ENCODE assay signal across 26 mouse cellular contexts in the genomic region with DNA sequence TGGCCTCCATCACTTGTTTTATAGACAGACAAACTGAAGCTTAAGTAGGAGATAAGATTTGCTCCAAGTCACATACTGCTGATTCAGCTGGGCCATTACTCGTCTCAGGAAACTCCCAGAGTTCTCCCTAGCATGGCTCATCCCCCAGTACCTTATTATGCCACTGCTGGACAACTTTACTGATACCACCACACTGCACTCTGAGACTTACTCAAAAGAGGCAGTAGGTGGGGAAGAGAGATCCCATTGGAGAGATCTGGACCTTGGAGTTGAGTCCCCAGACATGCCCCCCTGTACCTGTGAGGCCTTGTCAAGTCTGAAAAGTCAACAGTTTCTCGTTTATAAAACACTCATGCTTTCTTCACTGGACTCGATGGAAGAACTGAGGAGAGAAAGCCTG.
"Had no signal": no experiment of that assay in that cellular context is flagged by ENCODE, and none has a peak within 500 bp of the region (broad histone marks: within the 10 kb centered on the region; RNA-seq: fewer than 3 reads in every experiment).

No protein-coding gene starts in this region.

- H3K27ac ChIP-seq: gastrocnemius, adult 2 months; heart, adult 2 months; heart, embryonic 13.5 days; heart, embryonic 15.5 days; hindbrain, embryonic 10.5 days; hindbrain, embryonic 12.5 days; hindbrain, embryonic 14.5 days; layer of hippocampus, adult 2 months; left cerebral cortex, adult 2 months; limb, embryonic 13.5 days; limb, embryonic 15.5 days; liver, embryonic 12.5 days; liver, embryonic 14.5 days had no signal

- ATAC-seq: hindbrain, embryonic 16.5 days; inflammation-experienced regulatory T-cells, adult 6 months; liver, embryonic 12.5 days had no signal

- H3K9me3 ChIP-seq: heart, embryonic 15.5 days; hindbrain, embryonic 12.5 days; limb, embryonic 13.5 days; limb, embryonic 15.5 days; liver, embryonic 12.5 days had no signal

- H3K4me3 ChIP-seq: gastrocnemius, adult 2 months; heart, adult 2 months; heart, embryonic 13.5 days; heart, embryonic 15.5 days; hindbrain, embryonic 10.5 days; hindbrain, embryonic 12.5 days; layer of hippocampus, adult 2 months; left cerebral cortex, adult 2 months; limb, embryonic 13.5 days; limb, embryonic 15.5 days; liver, embryonic 12.5 days had no signal

- H3K27me3 ChIP-seq: heart, embryonic 13.5 days; heart, embryonic 15.5 days; hindbrain, embryonic 12.5 days; limb, embryonic 13.5 days; limb, embryonic 15.5 days; liver, embryonic 12.5 days had no signal

- H3K4me2 ChIP-seq: heart, embryonic 11.5 days; heart, embryonic 13.5 days; heart, embryonic 15.5 days; hindbrain, embryonic 12.5 days; hindbrain, embryonic 14.5 days; limb, embryonic 13.5 days; limb, embryonic 15.5 days; liver, embryonic 12.5 days had no signal

- DNase-seq: gastrocnemius, adult 2 months; gastrocnemius, postnatal 10 days; gastrocnemius, postnatal 25 days; heart, adult 2 months; heart, postnatal 4 days; kidney, adult 11 months; kidney, adult 2 months; kidney, adult 9 months; kidney, postnatal 10 days; kidney, postnatal 25 days; kidney, postnatal 4 days; left cerebral cortex, postnatal 4 days had no signal

- H3K9ac ChIP-seq: heart, embryonic 13.5 days; heart, embryonic 15.5 days; hindbrain, embryonic 12.5 days; hindbrain, embryonic 14.5 days; limb, embryonic 13.5 days; limb, embryonic 15.5 days; liver, embryonic 12.5 days; liver, embryonic 14.5 days had no signal

- H3K36me3 ChIP-seq: heart, embryonic 13.5 days; heart, embryonic 15.5 days; hindbrain, embryonic 10.5 days; hindbrain, embryonic 12.5 days; limb, embryonic 13.5 days; limb, embryonic 15.5 days; liver, embryonic 12.5 days had no signal

- H3K4me1 ChIP-seq: heart, embryonic 13.5 days; heart, embryonic 15.5 days; hindbrain, embryonic 12.5 days; liver, embryonic 12.5 days had no signal
